Mouse (Mus musculus): ENCODE results near the gene Mrps27.
"Not testable (repeated sequence)": the region's sequence is repeated elsewhere in the genome, so short reads cannot be mapped to it uniquely, and the experiment has no call there.

The Mrps27 gene

DNA sequence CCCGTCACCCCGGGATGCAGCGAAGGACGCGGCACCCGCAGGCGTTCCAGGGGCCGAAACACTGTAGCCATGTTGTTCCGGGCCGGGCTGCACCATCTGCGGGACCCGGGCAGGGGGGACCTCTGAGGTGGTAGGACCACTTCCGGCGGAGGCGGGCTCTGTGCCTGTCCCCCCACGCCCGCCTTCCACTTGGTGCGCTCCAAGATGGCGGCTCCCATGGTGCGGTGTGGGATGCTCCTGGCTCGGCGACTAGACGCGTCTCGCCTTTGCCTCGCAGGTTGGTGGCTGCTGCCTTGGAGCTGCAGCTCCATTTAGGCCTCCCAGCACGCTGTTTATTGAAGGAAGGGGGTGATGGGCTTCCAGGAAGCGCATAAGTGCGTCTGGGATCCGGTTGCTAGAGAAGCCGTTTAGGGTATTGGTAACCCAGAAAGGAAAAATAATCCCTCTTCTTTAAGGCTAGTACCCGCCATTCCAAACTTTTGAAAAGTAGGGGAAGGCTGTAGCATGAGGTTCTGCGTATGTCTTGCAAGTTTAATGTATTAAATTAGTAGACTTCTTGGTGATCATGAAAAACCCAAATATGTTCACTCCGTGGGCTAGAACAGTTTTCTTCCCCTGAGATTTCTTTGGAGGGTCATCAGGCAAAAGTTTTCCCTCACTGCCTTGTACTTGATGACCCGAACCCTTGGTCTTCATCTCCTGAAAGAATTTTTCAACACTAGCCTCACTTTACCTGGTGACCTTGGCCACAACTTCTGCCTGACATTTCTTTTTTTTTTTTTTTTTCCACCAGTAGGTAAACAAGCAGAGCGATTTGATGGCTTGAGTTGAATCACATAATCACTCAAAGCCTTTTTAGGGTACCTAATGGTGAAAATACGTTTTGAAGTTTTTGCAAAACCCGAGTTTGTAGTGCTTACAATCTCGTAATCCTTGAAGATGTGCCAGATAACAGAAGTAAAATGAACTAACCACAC is at the start of gene Mrps27, which contains the start of gene Ptcd2:
Mrps27 (plus strand) TSS at position 188 of the 977 bp plus-strand sequence.
Ptcd2 (minus strand) TSS at position 107 of the 977 bp plus-strand sequence.
- DNase-seq = peak; percentile 99

DNA sequence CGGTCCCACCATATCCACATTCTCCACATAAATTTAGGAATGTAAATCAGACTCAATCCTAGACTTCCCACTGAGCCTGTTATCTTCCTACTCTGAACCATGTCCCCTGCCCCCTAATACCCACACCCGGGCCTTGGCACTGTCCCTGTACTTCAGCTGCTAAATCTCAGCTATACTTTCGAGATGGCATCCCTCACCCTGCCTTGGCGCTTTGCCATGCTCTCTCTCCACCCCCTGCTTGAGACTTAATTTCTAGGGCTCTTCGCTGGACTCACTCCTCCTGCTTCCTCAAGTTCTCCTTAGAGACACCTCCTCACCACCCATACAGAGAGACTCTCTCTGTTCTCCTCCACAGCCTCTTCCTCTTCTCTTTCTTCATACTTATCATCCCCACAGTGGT is 44.7 kb upstream of the Mrps27 start:
- DNase-seq = no peak

DNA sequence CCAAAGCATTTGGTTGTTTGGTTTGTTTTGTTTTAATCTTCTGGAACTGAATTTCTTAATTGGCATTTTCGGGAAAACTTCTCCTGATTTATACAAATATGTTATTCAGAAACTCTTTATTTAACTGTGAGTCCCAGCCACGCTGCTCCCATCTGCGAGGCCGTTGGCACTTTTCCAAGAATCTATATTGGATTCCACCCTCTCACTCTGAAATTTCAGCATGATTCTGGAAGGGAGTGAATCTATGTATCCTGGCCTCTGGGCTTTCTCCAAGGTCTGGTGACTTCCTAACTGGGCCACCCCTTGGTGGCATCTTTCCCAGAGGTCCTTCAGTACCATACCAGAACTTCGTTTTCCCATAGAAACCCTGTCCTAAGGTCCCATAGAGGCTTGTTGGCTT is 40.7 kb upstream of the Mrps27 start:
- DNase-seq = no peak

DNA sequence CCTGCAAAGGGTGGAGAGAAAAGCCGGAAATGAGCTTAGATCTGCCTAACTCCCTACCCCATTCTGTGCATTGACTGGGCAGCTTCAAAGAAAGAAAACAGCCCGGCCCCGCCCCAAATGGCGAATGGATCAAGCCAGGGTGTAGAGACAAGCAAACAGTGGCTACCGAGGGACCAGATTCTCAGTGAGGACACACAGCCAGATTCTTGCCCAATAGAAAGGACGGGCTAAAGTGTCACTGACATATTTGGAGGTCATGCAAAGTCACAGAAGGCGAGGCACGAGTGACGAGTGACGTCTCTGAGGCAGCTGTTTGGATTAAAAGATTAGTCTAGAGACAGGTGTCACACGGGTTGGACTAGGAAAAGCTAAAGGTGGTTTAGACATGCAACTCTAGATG is 40.2 kb upstream of the Mrps27 start:
- no peak for DNase-seq

DNA sequence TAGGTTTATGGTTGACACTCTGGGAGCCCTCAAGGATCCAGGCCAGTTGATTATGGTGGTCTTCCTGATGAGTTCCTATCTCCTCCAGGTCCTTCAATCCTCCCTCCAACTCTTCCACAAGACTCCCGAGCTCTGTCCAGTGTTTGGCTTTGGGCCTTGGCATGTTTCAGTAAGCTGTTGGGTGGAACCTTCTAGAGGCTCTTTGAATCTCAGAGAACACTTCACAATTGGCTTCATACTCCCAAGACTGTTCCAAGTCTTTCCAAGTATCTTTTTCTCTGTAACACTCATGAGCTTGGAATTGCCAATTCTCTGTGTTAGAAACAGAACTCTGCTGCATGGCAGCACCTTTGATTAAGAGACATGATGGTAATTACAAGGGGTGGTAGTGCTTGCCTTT is 39.4 kb upstream of the Mrps27 start:
- no peak for DNase-seq

DNA sequence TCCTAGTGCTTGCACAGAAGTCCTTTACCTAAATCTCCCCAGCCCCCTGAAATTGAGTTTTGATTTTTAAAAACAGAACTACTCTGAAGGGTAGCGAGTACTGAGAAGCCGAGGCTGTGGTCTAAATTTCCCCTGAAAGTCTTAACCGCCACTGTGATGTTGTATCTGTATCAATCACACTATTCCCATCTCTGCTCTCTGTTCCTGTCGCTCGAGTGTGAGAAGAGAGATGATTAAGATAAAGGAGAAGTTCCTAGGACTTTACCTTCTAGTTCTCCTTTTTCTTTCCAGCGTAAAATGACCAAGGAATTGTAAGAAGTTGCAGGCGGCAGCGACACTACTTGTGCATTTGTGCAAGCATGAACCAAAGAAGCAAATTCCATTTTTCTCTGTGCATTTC is 38.4 kb upstream of the Mrps27 start:
- DNase-seq = no peak

DNA sequence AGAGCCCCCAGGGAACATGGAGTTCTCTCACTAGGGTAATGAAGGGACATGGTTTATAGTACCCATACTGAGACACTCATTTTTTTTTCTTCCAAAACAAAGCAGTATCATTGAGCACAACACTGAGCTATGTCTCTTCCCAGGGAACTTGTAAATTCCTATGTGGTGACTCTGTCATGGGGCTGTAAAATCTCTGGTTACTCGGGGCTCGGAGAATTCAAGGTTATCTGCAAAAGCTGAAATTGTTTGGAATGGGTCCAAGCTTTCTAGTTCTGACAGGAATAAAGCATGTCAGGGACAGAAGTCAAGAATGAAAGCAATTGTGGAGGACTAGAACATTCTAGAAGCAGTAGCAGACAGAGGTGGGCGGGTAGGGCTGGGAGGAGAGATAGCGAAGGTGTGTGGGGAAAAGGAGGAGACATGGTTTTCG is 36.6 kb upstream of the Mrps27 start:
- no peak for DNase-seq

DNA sequence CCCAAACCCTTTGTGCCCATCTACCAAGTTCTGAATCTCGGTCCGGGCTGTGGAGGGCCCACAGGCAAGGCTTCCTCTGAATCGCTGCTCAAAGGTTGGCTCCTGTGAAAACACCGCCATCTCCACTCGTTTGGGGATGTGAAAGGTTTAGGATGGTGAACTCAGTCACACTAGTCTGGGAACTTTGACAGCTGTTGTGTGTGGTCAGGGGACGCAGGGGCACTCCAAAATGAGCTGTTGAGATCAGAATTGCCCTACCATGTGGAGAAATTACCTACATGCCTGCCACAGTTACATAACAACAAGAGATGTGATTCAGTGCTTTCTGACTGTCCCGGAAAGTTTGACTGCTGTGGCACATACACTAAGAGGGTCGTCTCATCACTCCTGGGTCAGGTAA is 36.2 kb upstream of the Mrps27 start:
- no peak for DNase-seq

DNA sequence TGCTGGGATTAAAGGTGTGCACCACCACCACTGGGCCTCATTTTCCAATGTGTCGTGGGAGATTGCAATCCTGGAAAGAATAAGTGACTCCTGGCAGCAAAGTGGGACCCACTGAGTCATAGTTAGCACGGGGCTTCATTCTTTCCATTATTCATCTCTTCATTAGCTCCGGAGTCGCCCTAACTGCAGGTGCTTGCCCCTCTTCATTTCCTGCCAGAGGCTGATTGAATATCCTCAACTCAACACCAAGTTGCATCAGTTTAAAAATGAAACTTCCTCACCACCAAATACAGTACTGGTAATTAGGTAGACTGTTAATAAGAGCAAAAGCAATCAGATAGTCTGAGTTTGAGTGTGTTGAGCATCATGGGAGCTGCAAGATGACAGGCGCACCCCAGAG is 30.5 kb upstream of the Mrps27 start:
- DNase-seq = no peak

DNA sequence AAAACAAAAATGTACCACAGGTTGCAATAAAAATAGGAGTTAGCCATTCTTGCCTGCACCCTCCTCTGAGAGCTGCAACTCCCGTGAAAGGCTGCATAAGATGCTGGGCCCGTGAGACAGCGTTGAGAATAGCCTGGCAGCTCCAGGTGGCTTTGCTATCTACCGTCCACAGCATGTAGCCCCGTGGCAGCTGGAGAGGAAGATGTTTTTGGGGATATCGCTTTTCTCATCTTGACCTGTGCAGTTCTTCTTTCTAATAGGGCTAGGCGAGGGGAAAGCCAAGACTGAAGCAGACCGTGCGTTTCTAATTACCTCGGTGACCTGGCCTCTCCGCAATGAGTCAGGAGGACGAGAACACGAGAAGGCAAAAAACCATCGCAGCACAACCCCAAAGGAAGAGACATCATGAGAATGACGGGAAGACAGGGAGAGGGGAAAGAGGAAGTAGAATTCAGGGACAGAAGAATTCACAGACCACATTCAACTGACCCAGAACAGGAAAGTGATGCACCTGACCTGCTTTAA is 29.9 kb upstream of the Mrps27 start:
- no peak for DNase-seq

DNA sequence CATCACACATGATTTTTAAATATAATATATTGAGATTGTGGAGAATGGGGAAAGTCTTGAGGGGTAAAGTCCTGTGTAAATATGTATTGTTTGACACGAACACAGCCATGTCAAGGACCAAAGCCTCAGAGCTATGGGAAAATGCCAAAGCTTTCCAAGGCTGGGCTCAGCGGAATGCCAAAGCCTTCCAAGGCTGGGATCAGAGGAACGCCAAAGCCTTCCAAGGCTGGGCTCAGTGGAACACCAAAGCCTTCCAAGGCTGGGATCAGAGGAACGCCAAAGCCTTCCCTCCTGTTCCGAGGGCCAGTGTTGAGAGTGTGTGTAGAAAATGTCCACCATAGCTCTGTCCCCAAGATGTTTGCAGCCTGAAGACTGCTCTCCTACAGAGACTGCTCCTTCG is 28.2 kb upstream of the Mrps27 start:
- no peak for DNase-seq

DNA sequence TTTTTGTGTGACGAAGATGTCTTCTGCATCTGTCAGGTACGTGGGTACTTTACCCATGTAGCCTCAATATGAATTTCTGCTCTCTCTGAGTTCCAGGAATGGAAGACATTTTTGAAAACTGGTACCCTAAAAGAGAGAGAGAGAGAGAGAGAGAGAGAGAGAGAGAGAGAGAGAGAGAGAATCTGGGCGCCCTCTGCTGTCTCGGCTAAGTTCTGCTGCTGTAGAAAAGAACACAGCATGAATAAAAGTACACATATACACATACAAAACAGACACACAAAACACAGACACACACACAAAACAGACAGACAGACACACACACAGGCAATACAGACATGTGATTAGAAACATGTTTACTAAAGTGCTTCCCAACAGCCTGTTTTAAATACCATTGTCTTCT is 27.5 kb upstream of the Mrps27 start:
- peak; percentile 79 for DNase-seq

DNA sequence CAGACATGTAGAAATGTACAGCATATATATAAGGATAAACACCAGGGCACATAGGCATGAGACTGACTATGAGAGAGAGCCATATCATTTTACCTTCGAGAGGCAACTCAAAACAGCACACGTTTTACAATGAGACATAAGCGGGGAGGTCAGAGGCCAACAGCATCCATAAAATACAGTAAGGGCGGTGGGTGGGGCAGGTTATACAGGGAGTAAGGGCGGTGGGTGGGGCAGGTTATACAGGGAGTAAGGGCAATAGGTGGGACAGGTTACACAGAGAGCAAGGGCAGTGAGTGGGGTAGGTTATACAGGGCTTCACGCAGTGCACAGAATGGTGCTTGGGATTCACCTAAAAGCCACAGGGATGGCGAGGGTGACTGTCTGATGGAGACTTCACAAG is 24.1 kb upstream of the Mrps27 start:
- DNase-seq = no peak

DNA sequence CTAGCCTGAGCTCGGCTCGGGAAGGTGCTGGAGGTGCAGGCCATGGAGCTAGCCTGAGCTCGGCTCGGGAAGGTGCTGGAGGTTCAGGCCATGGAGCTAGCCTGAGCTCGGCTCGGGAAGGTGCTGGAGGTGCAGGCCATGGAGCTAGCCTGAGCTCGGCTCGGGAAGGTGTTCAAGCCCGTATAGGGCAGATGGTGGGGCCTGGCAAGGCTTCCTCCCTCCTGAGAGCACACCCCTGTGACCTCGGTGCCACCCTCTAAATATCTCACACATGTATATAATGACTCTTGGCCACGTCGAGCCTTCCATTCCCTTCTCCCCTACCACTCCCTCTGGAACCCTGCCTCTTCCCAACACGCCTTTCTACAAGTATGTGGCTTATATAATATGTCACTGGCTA is 21.7 kb upstream of the Mrps27 start:
- not testable (repeated sequence) for DNase-seq

DNA sequence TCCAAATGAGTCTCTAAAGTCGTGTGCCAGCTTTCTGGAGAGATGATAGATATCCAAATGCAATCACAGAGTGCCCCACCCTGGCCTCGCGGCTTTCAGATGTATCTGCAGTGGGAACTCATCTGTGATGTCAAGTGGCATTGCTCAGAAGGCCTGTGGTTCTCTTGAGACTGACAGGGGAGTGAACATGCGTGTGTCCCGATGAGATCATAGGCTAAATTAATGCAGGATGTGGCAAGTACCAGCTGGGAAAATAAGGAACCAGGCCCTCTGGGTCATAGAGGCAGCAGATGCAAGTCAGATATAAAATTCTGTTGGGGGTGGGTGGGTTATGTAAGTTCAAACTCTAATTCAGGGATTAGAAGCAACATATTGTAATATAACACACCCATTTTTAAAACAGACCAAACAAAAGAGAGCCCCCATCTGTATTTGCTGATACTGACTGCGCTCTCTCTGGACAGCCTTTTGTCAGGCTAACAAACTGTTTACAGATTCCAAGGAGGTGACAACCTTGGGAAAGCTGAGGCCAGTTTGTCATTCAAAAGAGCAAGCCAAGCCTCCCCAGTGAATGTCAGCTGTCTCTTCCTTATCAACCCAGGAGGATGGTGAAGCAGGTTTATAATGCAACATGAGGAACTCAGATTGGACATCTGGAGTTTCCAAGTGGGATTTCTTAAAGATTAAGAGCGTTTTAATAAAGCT is 20.8 kb upstream of the Mrps27 start:
- DNase-seq = no peak

DNA sequence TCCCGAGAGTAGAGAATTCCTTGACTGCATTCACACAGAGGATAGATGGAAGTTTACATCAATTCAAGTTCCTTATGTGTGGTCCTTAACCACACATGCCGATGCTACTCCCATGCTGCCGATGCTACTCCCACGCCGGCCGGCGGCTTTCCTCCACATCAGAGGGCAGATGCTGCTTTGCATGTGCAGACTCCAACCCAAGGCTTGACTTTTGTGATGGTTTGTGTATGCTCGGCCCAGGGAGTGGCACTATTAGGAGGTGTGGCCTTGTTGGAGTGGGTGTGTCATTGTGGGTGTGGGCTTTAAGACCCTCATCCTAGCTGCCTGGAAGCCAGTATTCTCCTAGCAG is 20.3 kb upstream of the Mrps27 start:
- DNase-seq = not testable (repeated sequence)

DNA sequence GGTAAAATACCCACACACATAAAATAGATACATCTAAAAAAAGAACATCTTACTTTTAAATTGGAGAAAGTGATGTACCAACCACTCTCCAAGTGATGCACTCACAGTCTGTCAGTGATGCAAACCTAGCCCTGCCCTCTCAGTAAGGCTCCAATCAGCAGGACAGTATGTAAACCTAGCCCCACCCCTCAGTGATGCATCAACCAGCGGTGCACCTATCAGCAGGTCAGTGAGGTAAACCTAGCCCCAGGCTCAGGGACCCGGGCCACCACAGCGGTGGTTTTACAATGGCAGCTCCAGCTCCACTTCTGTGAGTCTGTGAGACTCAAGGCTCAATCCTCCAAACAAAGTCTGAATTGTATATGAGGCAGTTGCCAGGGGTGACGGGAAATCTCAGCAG is 13.3 kb upstream of the Mrps27 start:
- DNase-seq = no peak

DNA sequence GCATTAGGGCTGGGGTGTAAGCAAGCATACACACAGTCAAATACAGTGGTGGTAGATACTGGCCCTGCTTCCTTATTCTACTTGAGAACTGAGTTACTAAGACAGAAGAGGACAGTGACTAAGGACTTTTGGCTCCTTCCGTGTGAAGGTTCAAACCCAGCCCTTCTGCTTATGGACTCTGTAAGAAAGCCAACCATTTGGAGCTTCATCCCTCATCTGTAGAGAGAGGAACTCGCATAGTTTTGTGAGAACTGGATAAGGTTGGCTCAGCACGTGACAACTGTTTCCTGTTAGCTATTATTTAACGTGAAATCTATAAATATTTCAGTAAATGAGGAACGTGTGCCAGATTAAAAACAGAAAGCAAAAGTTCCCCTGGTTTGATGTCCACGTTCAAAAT is 7.1 kb upstream of the Mrps27 start:
- DNase-seq = no peak

DNA sequence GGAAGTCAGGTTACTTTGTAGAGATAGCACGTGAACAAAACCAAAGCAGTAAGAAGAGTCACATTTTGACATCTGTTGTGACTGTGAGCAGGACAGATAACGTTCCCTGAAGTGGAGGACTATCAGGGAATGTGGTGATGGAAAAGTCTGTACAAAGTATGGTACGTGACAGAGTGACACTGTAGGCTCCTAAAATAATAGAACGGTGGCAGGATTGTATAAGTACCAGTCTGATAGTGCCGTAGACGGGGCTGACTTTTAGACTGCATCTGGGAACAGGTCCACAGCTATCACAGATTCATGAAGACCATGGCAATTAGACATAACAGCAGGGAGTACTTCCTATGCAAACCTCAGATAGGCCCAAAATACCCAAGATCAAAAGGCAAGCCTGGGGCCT is 3.1 kb upstream of the Mrps27 start:
- no peak for DNase-seq

DNA sequence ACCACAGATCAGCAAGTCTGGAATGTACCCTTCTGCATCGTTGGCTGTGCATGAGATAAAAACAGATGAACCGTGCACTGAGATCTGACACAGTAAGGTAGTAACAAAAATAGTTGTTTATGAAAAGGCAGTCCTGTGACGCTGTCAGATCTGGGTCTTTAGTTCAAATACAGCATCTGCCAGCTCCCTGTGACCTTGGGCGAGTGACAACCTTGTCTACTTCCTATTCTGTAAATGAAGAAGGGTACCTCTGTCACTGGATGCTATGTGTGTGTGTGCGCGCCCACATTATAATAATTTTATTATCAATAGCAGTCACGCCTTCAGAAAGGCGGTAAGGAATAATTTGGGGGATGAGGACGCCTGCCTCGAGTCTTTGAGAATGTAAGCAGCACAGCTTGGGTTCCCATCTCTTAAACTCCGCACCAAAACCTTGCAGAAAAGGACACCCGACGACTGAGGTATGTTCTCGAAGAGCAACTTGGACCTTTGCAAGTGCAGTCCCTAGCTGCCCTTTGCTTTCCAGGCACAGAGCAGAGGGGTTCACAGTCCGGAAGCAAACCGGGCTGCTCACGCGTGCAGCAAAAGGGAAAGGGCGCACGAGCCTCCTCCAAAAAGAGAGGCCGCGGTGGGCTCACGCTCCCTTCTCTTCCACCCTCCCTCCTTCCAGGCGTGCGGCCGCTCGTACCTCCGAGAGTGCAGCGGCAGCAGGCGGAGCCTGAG is 549 bp upstream of the Mrps27 start:
- DNase-seq = no peak

DNA sequence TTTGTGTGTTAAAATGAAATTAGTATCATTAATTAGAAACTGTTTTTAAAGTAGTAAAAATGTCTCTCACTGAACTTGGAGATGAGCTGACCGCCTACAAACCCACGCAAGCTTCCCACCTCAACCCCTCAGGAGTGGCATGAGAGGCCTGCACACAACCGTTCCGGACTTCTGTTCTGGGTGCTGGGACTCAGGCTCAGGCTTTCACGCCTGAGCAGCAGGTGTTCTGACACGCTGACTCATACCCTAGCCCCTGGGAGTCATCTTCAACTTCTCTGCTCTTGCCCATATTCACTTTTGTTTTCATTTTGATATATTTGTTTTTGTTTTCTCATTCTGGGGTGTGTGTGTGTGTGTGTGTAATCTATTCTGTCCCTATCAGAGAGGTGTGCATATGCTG is 5.4 kb downstream of the Mrps27 start:
- no peak for DNase-seq

DNA sequence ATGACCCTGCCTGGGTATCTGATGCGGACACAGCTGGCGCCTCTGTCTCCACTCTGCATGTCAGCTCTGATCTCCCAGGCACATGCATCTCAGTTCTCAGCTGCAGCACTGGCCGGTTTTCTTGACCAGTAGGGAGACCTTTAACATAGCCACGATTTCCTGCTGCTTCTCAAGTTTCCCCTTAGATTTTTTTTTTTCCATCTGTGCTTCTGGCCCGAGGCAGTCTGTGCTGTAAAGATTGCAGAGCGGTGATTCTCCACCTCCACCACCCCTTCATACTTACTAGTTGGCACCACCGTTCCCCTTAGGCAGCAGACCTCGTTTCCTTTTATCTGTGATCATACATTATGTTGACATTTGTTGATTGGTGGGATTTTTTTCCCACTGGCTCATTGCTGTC is 6.6 kb downstream of the Mrps27 start:
- no peak for DNase-seq

DNA sequence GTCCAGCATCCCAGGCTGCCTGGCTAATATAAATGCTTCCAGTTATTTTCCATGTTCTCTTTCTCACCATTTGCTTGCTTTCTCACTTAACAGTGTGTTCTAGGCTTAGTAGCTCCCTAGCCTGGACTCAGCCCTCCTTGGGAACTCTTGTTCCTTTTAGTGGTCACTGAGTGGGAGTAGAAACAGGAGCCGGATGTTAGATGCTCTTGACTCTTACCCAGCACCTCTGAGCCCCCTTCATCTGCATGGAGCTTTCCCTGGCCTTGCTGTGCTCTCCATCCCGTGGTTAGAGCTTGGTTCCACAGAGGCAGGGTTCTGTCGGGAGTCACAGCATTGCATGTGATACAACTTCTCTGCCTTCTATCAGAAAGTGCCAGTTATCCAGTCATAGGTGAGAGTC is 7.0 kb downstream of the Mrps27 start:
- DNase-seq = no peak

Measured in kidney, postnatal 10 days (tissue).